Mouse (Mus musculus) embryonic facial prominence, embryonic 13.5 days (tissue): ENCODE results near the gene Iqsec2. TPM values are rescaled to one million over a fixed set of nuclear protein-coding genes. Genes with fewer than 3 reads are reported as not detected.
A peak's percentile ranks its signal among the peaks of the same experiment; 100 is the strongest.
"Not testable (repeated sequence)": the region's sequence is repeated elsewhere in the genome, so short reads cannot be mapped to it uniquely, and the experiment has no call there.

ENCODE experiments used
- ATAC-seq: fragments of 200-750 bp; cut with Nextera tagmentation; 2 replicates; pipeline ENCODE4 v1.8.0; 2017; ENCODE audit warnings: low read depth; ENCODE audit not compliant: insufficient number of reproducible peaks, insufficient read depth, low FRiP score, low TSS enrichment
- H3K27ac ChIP-seq: fragments of 300-500 bp; sonication (generic); 2 replicates; pipeline ENCODE4 v1.5.1; 2015; ENCODE audit warnings: moderate library complexity, mild to moderate bottlenecking, inconsistent platforms
- H3K27me3 ChIP-seq: fragments of 300-500 bp; sonication (generic); 2 replicates; pipeline ENCODE4 v1.6.1; 2015; ENCODE audit warnings: mild to moderate bottlenecking, inconsistent platforms
- H3K36me3 ChIP-seq: fragments of 300-500 bp; sonication (generic); 2 replicates; pipeline ENCODE4 v1.6.1; 2015; ENCODE audit warnings: mild to moderate bottlenecking, inconsistent platforms
- H3K4me1 ChIP-seq: fragments of 300-500 bp; sonication (generic); 2 replicates; pipeline ENCODE4 v1.6.1; 2015; ENCODE audit warnings: inconsistent platforms
- H3K4me2 ChIP-seq: fragments of 300-500 bp; sonication (generic); 2 replicates; pipeline ENCODE4 v1.6.1; 2015; ENCODE audit warnings: moderate library complexity, mild to moderate bottlenecking, inconsistent platforms
- H3K4me3 ChIP-seq: fragments of 300-500 bp; sonication (generic); 2 replicates; pipeline ENCODE4 v1.5.1; 2015; ENCODE audit warnings: mild to moderate bottlenecking, inconsistent platforms
- H3K9ac ChIP-seq: fragments of 300-500 bp; sonication (generic); 2 replicates; pipeline ENCODE4 v1.6.1; 2015; ENCODE audit warnings: mild to moderate bottlenecking, inconsistent platforms
- H3K9me3 ChIP-seq: fragments of 300-500 bp; sonication (generic); 2 replicates; pipeline ENCODE4 v1.6.1; 2016; ENCODE audit warnings: inconsistent platforms
- WGBS: fragments of 180-500 bp; shearing (Covaris S2); methylation state at CpG from one replicate; pipeline ENCODE4 v1.1.7; 2015; ENCODE audit warnings: mixed read lengths; 5-methylcytosine and 5-hydroxymethylcytosine counted together
- polyA plus RNA-seq: library from polyadenylated mRNA; unstranded; fragments of >200 nt; fragmentation: Nextera tagmentation; extraction: Ambion mirVana; gene quantifications from 2 replicates; pipeline ENCODE4 v1.2.1, GENCODE M21; 2015

Gene Iqsec2
- polyA plus RNA-seq, 1 experiment from 2014 or later = 3.7 TPM

DNA sequence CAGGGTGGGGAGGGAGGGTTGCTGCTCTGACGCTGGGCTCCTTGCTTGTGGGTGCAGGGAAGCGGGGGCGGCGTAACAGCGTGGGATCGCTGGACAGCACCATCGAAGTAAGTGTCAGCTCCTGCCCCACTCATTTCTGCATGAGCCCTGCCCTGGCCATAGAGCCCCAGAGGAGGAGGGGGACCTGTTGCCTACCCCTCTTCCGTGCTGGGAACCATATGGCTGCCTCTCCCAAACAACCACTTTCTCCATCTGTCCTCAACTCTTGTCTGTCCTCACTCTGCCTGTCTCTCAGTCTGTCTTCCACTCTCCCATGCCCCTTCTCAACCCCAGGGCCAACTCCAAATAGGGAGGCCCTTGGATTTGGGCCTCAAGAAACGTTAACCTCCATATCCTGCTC, 78.2 kb downstream of the Iqsec2 start:
- Histone ChIP-seq H3K27ac (no peak overlapping the region), H3K9ac (no peak overlapping the region), H3K4me3 (no peak overlapping the region), H3K4me2 (no peak overlapping the region), H3K27me3 (peaks cover 68% of the 10 kb centered on the region), H3K9me3 (no peaks in the 10 kb centered on the region), H3K4me1 (no peaks in the 10 kb centered on the region), H3K36me3 (peaks cover 6% of the 10 kb centered on the region; the same call in 1 of the 2 replicates)
- WGBS = 53% methylated on average over 9 of the region's 9 CpGs
- ATAC-seq = no peak

DNA sequence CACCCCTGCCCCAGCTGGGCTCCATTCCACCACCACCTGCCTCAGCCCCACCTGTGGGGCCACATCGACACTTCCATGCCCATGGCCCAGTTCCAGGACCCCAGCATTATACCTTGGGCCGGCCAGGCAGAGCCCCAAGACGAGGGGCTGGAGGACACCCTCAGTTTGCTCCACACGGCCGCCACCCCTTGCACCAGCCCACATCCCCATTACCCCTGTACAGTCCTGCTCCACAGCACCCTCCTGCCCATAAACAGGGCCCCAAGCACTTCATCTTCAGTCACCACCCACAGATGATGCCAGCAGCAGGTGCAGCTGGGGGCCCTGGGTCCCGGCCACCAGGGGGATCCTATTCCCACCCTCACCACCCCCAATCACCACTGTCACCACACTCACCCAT, 79.2 kb downstream of the Iqsec2 start:
- no peak for ATAC-seq
- WGBS = 84% methylated on average over 6 of the region's 6 CpGs
- no peak overlapping the region for H3K27ac ChIP-seq
- no peak overlapping the region for H3K4me3 ChIP-seq
- no peaks in the 10 kb centered on the region for H3K9me3 ChIP-seq
- H3K36me3 ChIP-seq = peaks cover 6% of the 10 kb centered on the region; the same call in 1 of the 2 replicates
- peaks cover 58% of the 10 kb centered on the region for H3K27me3 ChIP-seq
- no peaks in the 10 kb centered on the region for H3K4me1 ChIP-seq
- H3K9ac ChIP-seq = no peak overlapping the region
- no peak overlapping the region for H3K4me2 ChIP-seq

DNA sequence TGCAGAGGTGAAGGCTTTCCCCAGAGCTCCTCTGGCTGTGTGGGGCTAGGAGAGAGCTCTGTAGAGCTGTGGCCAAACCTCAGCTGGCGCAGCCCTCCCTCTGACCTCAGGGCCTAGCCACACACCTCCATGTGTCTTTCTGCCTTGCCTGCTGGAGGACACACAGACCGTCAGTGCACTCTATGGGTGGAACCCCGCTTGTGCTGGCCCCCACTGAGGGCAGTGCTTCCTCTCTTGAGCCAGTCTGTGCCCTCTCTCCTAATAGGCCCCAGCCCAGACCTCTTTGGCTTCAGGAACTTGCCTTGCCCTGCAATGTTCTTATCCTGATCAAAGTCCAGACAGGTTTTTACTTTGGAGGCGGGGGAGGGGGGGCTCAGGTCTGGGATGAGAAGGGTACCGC, 80.2 kb downstream of the Iqsec2 start:
- no peak for ATAC-seq

DNA sequence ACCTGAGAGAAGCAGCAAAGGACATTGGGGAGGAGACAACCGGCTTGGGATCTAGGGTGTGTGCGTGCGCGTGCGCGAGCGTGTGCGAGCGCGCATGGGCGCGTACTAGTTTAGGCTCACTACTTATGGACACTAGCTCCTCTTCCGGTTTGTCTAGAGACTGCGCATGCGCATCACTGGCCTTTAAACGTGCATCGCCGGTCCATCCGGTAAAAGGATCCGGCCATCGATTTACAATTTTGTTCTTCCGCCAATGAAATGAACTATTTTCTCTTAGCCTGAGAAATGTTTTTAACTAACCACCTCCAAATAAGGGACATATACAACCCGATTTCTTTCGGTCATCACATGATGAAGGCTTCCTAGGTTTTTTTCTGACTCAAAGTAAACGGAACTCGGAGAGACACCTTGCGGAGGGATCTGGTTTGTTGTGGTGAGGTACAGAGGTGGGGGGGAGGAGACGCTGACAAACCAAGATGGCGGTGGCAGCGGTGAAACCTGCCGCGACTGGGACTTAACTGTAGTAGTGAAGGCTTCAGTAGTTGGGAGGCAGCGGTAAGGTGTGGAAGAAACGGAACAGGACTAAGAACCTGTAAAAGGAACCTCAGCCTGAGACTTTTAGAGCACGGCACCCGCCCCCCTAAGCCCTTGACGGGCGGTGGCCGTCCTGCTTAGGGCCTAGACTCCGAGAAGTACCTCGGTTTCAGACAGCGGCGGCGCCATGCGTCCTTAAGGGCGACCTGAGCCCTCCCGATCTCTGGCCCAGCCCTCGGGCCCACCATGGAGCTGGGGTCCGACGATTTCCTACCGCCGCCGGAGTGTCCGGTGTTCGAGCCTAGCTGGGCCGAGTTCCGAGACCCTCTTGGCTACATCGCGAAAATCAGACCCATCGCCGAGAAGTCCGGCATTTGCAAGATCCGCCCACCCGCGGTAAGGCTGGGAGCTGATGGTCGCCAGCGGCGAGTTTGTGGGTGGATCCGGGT, 89.0 kb downstream of the Iqsec2 start, which contains the start of gene Kdm5c:
TSS of gene Kdm5c (plus strand) at position 240 of the 983 bp plus-strand sequence.
- H3K36me3 ChIP-seq = no peaks in the 10 kb centered on the region; the same call in 1 of the 2 replicates
- under 1% methylated on average over 69 of the region's 69 CpGs for WGBS
- ATAC-seq = peak; percentile 96
- peak within 1 kb of the TSS; percentile 88 for H3K4me3 ChIP-seq
- no peaks in the 10 kb centered on the region for H3K9me3 ChIP-seq
- no peaks in the 10 kb centered on the region for H3K27me3 ChIP-seq
- H3K4me2 ChIP-seq = peak within 1 kb of the TSS; percentile 81
- H3K27ac ChIP-seq = peak within 1 kb of the TSS; percentile 57
- H3K9ac ChIP-seq = peak within 1 kb of the TSS; percentile 95
- H3K4me1 ChIP-seq = peaks cover 16% of the 10 kb centered on the region

More for the DNA sequence above, 80.2 kb downstream of the Iqsec2 start:
- Histone ChIP-seq H3K36me3 (peaks cover 6% of the 10 kb centered on the region; the same call in 1 of the 2 replicates), H3K9ac (no peak overlapping the region), H3K27me3 (peaks cover 48% of the 10 kb centered on the region), H3K9me3 (no peaks in the 10 kb centered on the region), H3K4me2 (no peak overlapping the region), H3K4me3 (no peak overlapping the region), H3K4me1 (no peaks in the 10 kb centered on the region), H3K27ac (no peak overlapping the region)
- WGBS = 68% methylated on average over 5 of the region's 5 CpGs

DNA sequence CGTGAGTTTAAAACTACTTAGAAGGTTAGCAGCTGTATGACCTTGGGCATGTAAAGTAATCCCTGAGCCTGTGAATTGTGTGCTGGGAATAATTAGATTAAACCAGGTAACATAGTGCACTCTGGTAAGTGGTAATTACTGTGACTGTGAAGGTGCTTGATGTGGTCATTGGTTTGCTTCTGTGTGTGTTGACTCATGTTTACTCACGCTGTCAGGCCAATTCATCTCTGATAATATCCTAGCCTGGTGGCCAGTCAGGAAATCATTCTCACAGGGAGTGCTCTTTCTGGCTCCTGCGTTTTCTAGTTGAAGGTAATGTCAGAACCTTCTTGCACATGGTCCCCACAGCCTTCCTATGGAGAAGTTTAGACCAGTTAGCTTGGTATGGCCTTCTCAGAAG, 90.1 kb downstream of the Iqsec2 start:
- Histone ChIP-seq H3K4me2 (peak overlapping the region; percentile 81), H3K27me3 (no peaks in the 10 kb centered on the region), H3K4me1 (peaks cover 16% of the 10 kb centered on the region), H3K4me3 (peak overlapping the region; percentile 88), H3K36me3 (peaks cover 9% of the 10 kb centered on the region), H3K27ac (no peak overlapping the region), H3K9me3 (no peaks in the 10 kb centered on the region), H3K9ac (peak overlapping the region; percentile 95)
- no peak for ATAC-seq
- WGBS = 20% methylated on average over 3 of the region's 3 CpGs

DNA sequence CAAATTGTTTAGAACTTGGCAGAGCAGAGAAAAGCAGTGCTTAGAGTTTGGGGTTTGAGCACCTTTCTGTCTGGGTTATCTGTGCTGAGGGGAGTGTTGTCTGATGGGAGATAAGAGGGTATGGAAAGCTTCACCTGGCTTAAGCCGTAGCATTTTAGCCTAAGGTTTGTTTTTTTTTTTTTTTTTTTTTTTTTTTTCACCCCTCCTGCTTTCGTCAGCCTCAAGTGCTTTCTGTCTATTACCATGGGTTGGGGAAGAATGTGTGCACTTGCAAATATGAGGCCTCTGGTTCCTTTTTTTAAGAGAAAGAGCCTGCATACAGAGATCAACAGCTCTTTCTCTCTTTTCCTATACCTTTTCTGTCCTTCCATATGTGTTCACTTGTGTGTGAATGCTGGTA, 91.7 kb downstream of the Iqsec2 start:
- H3K4me2 ChIP-seq = 0 out of 2 replicates have a peak overlapping the region, but pooled peaks have one; percentile 81
- no peak overlapping the region for H3K9ac ChIP-seq
- H3K4me3 ChIP-seq = no peak overlapping the region

DNA sequence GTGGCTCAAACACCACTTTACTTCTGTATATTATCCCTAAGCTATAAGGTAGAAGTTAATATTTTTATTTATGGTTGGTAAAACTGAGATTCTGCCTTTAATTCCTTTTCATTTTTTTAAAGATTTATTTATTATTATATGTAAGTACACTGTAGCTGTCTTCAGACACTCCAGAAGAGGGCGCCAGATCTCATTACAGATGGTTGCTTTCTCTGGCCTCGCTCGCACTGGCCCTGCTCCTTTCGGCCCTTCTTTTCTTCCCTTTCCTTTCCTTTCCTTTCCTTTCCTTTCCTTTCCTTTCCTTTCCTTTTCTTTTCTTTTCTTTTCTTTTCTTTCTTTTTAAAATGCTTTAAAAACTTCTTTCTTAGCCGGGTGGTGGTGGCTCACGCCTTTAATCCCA, 99.1 kb downstream of the Iqsec2 start:
- ATAC-seq, H3K4me3 ChIP-seq, H3K27me3 ChIP-seq, H3K4me1 ChIP-seq, H3K9ac ChIP-seq, H3K27ac ChIP-seq, H3K4me2 ChIP-seq, H3K9me3 ChIP-seq: not testable (repeated sequence)
- H3K36me3 ChIP-seq = peaks cover 88% of the 10 kb centered on the region
- WGBS = 84% methylated on average over 6 of the region's 6 CpGs

More for the DNA sequence above, 91.7 kb downstream of the Iqsec2 start:
- Histone ChIP-seq H3K9me3 (no peaks in the 10 kb centered on the region), H3K27ac (no peak overlapping the region), H3K36me3 (peaks cover 25% of the 10 kb centered on the region), H3K27me3 (no peaks in the 10 kb centered on the region), H3K4me1 (peaks cover 16% of the 10 kb centered on the region)
- 72% methylated on average over 2 of the region's 2 CpGs for WGBS
- ATAC-seq = no peak

DNA sequence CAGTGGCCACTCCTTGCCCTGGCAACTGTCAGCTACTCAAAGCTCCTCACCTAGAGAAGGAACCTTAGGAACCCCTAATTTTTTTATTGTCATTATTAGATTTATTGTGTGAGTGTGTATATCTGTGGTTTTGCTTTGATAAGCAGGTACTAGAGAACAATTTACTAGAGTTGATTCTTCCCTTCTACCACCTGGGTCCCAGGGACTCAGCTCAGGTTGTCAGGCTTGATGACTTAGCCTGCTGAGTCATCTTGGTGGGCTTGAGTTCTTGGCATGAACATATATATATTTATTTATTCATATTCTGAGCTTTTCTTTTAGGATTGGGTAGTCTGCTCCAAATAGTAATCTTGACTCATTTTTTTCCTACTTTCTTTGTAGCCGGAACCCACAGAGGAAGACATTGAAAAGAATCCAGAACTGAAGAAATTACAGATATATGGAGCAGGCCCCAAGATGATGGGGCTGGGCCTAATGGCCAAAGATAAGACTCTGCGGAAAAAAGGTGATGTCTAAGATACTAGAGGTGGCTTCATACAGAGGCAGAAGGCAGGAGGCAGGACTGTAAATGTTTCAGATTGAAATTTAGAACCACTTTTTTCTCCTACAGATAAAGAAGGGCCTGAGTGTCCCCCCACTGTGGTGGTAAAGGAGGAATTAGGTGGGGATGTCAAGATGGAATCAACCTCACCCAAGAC, 100.6 kb downstream of the Iqsec2 start:
- Histone ChIP-seq H3K4me1 (no peaks in the 10 kb centered on the region), H3K9me3 (no peaks in the 10 kb centered on the region), H3K27ac (no peak overlapping the region), H3K9ac (no peak overlapping the region), H3K36me3 (peaks cover 89% of the 10 kb centered on the region), H3K4me2 (no peak overlapping the region), H3K4me3 (no peak overlapping the region), H3K27me3 (no peaks in the 10 kb centered on the region)
- ATAC-seq = no peak
- 95% methylated on average over 2 of the region's 2 CpGs for WGBS

DNA sequence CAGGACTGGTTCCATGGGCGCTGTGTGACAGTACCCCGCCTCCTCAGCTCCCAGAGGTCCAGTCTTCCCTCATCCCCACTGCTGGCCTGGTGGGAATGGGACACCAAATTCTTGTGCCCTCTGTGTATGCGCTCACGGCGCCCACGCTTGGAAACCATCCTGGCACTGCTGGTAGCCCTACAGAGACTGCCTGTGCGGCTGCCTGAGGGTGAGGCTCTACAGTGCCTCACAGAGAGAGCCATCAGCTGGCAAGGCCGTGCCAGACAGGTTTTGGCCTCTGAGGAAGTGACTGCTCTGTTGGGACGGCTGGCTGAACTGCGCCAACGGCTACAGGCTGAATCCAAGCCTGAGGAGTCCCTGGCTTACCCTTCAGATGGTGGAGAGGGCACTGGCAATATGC, 127.1 kb downstream of the Iqsec2 start:
- ATAC-seq = no peak
- Histone ChIP-seq H3K36me3 (peaks cover 96% of the 10 kb centered on the region), H3K9me3 (no peaks in the 10 kb centered on the region)

More for the DNA sequence above, 127.1 kb downstream of the Iqsec2 start:
- H3K27me3 ChIP-seq = no peaks in the 10 kb centered on the region
- no peak overlapping the region for H3K9ac ChIP-seq
- H3K27ac ChIP-seq = no peak overlapping the region
- H3K4me2 ChIP-seq = no peak overlapping the region
- no peak overlapping the region for H3K4me3 ChIP-seq
- WGBS = 94% methylated on average over 11 of the region's 11 CpGs
- no peaks in the 10 kb centered on the region for H3K4me1 ChIP-seq
